Mouse (Mus musculus) spleen, adult 18-20 months (tissue): ENCODE data around the gene Unc45a.

Experiments used
- DNase-seq, 2 experiments: peaks; one replicate each; pipeline ENCODE4 v3.0.0; 2022; ENCODE audit warnings: mixed read lengths in 2 of 2

Unc45a gene

DNA sequence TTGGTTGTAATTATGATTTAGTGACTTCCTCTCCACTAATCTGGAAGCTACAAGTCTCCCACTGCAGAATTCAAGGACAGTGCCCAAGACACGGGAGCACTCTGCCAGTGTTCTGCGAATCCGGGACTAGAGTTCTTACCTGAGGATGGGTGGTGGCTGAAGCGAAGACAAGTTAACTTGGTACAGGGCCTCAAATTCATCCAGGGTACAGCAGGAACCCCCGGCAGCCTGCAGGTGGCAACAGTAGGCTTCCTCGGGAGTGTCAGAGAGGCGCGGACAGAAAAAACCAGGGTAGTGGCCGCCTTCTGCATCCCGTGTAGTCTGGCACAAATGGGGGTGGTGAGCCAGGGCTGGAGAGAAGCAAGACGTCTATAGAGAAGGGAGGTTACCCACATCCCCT, at the start of gene Unc45a:
TSS of gene Unc45a (minus strand) at position 213 of the 400 bp plus-strand sequence.
- DNase-seq = peak; percentile 65 to 71

DNA sequence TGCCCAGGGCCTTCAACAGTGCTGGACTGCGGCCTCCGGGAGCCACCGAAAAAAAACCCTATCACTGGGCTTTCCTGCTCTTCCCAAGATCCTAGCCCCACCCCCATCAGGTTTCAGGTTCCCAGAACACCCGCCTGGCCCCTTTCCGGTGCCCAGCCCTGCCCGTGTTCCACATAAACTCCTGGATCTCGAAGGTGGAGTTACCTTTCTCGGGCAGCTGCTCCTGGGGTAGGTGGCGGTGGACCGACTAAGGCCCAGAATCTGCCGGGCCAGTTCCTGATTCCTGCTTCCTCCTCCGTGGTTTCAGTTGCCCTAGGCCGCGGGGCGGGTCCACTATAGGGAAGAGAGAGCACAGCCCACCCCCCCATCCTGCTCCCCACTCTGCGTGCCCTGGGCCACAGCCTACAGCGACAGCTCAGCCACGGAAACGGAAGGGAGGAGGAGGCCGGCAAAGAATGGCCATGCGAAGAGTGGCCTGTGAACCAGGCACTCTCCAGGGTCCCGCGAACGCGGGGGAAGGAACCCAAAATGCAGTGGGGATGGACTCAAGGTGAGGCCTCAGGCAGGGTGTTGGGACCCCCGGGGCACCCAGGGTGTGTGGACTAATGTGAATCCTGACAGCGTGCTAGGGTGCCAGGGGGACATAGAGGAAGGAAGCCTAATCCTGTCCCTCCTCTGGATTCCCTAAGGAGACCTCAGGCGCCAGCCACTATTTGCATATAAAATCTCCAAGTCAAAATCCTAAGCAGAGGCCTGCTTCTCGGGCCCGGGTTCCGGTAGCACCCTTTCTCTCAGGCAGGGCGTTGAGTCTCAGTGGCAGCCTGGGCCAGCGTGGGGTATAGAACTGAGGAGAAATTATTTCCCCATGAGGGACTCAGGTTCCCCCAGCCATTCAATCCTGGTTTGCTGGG, 47.1 kb upstream of the Unc45a start, which contains the start of gene Fes:
TSS of gene Fes (minus strand) at position 314 of the 911 bp plus-strand sequence.
- DNase-seq = peak; percentile 62

DNA sequence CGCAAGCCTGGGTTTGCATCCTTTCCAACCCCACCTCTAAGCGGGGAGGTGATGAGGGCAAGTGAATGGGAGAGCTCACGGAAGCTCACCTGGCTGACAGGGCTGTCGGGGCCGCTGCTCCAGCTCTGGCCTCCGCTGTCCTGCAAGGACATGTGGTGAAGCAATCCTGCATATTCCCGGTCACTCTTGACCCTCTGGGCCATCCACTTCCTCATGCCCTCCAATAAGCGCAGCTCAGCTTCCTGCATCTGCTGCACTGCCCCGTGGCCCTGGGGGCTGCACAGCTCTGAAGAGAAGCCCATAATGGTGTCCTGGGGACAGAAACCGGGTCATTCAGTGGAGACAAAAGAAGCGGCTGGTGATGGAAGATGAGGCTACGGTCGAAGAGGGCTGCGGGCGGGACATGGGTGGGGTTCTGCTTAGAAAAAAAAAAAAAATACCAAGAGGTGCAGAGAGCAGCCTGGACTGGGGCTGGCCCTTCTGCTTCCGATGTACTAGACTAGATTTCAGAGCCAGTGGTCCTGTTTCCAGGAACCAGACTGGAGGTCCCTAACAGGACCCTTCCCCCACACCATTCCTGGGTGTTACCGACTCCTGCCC, 46.3 kb upstream of the Unc45a start:
- peak in 1 of 2 experiments; percentile 37 for DNase-seq

DNA sequence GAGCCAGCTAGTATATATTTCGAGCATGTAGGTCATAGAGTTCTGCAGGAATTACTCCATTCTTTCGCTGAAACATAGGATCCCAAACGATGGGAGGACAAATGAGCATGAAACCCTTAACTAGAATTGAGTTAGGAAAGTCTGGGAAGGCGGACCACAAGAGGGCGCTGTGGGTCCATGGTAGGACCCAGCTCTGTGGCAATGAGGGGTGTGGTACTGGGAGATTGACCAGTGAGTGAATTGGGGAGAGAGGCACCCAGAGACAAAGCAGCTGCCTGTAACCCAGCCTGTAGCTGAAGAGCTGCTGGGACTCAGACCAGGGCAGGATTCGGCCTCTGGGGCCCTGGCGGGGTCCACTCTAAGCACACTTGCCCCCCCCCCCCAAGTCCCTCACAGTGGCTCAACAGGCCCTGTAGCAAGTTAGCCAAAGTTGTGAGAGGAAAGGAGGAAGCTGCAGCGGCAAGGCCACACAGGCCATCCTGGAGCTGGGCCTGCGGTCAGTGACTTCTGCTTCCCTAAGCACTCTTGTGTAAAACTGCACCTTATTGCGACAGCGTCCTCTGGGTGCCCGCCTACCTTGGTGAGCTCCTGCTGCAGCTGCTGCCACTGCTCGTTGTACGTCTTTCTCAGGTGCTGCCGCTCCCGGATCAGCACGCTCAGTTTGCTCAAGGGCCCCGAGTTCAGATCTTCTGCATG, 45.6 kb upstream of the Unc45a start:
- DNase-seq = peak; percentile 78 to 92

DNA sequence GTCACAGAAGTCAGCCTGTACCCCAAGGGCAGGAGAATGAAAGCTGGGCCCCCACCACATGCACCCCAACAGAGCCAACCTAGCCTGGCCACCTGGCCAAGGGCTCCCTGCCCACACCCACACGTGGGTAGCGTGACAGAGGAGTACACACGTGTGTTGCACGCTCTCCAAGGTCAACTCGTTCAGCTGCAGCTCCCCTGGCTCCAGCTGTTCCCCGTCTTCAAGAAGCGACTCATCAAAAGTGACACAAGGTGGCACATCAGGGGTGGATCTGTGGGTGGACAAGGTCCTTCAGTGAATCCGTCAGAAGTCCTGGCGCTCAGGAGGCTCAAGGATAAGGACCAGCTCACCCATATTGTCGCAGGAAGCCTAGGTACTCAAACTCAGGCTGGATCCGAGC, 42.1 kb upstream of the Unc45a start:
- no peak for DNase-seq

DNA sequence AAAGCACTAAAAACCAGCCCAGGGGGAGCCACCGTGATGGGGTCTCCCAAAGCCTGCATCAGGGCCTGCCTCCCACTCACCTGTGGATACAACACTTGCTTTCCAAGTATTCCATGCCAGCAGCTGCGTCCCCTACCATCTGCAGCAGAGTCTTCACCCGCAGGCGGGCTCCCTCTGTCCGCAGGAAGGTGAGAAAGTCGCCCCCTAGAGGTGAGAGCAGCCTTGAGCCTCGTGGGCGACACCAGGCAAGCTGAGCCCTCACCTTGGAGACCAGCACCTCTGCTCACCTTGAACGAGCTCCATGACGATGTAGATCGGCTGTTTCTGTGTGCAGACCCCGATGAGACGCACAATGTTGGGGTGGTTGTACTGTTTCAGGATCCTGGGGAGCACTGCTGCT, 38.7 kb upstream of the Unc45a start:
- DNase-seq = peak in 1 of 2 experiments; percentile 47

DNA sequence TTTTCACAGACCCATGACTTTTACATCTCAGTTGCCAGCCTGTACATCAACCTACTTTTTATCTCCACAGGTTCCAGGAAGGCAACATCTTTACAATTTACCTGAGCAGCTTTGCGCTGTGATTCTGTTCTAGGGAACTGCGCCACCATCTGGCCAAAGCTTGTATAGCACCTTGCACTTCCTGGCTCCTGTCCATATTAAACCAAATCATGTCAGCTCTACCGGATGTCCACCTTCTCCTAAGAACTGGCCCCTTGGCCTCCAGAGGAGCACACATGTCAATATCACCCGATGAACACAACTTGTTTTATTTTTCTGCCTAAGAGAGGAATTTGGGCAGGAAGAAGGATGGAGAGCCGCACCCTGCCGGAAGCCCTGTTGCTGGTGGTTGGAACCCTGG, 36.7 kb upstream of the Unc45a start:
- DNase-seq = peak; percentile 45 to 77

DNA sequence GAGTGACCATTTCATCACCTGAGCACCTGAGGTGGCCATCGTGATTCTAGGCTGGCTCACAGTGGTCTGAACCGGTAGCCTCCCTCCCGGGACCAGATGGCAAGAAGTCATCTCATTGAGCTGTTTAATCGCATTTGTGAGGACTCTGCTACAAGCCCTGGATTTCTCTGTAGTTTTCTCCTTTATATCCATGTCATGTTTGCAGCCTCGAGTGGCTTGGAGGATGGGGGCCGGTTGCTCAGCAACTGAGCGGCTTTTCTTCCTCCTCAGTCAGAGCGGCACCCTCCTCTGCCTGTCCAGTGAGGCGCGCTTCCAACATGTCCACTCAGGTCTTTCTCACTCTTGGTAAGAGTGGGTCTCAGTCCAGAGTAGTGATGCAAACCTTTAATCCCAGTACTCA, 35.4 kb upstream of the Unc45a start:
- no peak for DNase-seq

DNA sequence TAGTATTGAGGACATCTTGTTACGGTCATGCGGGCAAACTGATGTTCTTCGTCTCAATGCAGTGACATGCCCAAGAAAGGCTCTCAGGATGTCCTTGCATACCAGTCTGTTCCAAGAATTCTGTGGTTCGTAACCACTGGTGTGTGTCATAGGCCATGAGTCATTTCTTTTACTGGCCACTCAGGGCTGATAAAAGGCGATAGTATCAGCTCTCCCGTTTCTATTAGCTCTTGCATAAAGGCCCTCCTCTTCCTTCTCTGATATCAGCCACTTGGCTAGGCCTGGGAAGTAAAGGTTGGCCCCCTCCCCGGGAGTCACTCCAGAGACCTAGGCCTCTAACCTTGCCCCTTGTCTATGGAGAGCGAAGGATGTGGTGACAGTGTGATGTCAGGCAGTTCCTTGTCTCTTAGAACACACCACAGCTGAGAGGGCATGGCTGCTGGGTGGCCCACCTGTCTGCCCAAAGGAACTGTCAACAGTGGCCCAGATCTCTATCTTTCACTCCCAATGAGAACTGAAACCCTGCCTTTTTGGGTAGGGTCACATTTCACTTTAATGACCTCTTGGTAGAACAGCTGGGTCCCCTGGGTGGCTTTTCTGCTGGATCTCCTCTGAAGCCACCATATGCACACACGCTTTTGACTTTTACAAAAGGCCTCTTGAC, 34.7 kb upstream of the Unc45a start:
- no peak for DNase-seq

DNA sequence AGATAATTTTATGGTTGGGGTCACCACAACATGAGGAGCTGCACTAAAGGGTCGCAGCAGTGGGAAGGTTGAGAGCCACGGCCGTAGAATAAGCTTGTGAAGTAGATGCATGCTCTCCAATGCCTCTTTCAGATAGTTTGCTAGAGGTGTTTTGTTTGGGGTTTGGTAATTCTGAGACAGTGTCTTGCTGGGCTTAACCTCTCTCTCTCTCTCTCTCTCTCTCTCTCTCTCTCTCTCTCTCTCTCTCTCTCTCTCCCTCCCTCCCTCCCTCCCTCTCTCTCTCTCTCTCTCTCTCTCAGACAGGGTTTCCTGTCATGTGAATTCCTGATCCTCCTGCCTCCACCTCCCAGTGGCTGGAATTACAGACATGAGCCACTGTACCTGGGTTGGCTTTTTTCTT, 33.9 kb upstream of the Unc45a start:
- no peak for DNase-seq

DNA sequence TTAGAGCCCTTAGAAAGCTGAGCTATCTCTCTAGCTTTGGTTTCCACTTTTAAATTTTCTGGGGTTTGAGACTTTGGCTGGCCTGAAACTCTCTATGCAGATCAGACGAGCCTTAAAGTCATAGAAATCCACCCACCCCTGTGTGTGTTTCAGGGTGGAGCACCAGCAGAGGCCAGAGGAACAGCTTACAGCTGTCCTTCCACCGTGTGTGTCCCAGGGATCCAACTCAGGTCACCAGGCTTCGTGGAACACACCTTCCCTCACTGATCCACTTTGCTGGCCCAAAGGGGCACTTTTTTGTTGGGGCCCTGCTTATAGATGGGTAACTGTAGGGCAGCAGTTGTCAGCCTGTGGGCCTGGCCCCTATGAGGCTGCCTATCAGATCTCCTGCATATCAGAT, 33.5 kb upstream of the Unc45a start:
- no peak for DNase-seq

DNA sequence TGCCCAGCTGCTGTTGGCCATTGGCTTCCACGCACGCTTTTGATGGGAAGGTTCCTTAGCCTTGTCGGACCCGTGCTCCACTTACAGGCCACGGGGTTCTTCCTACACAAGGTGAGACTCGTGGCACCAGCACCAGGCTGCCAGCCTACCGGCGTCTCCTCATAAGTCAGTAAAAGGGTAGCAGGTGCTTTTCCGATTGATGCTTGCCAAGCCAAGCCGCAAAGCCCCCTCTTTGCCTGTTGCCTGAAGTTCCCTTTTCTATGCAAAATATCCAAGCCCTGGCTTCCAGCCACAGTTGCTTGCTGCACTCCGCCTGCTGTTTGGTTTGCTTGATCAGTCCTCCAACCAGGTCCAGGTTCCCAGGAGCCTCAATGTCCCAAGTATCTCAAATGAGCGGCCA, 33.0 kb upstream of the Unc45a start:
- DNase-seq = peak in 1 of 2 experiments; percentile 33

DNA sequence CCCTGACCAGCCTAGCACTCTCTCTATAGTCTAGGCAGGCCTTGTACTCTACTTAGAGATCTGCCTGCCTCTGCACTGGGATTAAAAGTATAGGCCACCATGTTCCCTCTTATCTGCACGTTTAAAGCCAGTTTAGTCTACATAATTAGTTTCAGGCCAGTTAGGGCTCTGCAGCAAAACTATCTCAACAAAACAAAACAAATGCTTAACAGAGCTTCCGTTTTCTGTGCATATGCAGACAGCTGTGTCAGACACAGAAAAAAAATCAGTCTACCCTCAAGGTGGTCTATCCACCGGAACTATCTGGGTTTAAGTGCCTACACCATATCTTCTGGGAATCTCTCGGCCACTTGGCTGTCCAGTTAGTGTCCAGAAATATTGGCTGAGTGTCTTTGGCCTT, 32.5 kb upstream of the Unc45a start:
- DNase-seq = no peak

DNA sequence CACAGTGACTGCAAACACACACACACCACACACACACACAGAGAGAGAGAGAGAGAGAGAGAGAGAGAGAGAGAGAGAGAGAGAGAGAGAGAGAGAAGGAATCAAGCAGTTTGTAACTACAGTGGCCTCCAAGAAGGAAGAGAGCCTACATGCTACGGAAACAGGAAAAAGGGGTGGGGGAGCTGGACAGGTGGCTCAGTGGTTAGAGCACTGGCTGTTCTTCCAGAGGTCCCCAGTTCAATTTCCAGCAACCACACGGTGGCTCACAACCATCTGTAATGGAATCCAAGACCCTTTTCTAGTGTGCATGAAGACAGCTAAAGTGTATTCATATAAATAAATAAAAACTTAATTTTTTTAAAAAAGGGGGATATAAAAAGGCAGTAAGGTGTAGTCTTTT, 31.9 kb upstream of the Unc45a start:
- no peak for DNase-seq

DNA sequence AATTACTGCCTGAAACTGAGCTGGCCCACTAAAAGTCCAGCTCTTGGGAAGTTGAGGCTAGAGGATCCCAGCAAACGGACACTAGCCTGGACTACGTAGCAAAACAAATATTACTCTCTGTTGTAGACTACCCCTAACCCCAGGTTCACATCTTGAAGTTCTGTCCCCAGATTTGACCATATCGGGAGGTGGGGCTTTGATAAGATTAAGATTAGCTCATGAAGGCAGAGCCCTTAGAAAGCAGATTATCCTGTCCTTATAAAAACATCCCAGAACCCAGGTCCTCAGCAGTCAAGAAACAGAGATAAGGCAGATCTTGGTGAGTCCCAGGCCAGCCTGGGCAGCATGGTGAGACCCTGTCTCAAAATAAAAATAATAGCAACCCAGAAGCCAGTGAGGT, 31.4 kb upstream of the Unc45a start:
- DNase-seq = no peak

DNA sequence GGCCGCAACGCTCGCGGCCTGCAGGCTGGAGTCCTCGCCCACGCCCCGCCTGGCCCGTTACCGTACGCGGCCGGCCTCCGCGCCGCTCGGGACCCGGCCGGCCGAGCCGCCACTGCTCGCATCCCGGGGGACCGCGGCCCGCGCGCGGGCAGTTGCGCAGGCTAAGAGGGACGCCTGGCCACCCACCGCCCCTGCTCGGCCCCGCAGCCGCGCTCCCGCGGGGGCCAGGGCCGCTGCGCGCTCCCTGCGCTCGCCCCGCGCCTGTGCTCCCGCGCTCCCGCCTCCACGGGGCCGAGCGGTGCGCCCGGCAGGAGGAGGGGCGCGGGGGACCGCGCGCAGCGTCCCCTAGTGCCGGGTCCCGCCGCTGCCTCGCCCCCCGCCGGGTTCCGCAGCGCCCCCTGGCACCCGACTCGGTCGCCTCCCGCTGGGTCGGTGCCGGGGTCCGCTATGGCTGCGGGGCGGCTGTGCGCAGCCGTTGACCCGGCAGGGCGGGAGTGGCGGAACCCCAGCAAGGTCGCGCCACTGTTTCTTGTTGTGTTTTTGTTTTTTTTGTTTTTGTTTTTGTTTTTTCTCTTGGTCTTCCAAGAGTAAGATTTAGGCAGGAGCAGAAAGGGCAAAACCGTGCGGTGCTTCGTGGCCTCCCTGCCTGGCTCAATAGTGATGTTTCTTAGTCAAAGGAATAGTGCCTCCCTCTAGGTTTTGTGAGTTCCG, 30.4 kb upstream of the Unc45a start, which contains the start of gene Man2a2:
TSS of gene Man2a2 (minus strand) at position 335 of the 711 bp plus-strand sequence.
- DNase-seq = peak; percentile 72 to 89

DNA sequence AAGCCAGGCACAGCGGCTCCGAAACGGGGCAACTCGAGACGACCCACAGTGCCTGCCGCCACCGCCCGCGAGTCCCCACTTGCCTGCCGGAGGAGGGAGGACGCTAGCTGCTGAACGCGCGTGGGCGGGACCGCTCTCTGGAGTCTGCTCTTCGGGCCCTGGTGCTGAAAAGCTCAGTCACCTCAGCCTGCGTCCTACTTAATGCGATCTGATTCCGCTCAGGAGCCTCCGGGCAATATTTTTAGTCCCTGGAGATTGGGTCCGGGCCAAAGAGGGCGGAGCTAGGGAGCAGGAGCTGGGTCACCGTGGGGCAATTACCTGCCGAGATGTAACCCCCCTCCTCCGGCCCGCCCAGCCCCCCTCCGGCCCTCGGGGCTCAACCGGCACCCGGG, 29.8 kb upstream of the Unc45a start:
- DNase-seq = peak; percentile 77 to 81

DNA sequence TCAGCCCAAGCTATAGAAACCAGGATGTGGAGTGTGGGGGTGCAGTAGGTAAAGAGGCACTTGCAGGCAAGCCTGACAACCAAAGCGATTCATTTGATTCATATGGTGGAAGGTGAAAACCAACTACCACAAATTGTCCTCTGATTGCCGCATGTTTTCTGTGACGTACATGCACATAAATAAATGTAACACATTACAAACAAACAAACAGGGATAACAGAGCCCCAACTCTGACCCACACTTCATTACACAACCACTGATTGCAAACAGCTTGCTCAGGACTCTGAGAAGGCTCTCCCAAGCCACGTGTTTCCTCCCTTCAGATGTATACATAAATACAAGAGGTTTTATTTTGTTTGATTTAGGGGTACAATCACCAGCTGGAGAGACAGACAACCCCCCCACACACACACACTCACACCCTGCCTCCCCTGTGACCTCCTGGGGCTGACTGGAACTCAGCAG, 29.2 kb upstream of the Unc45a start:
- DNase-seq = no peak

DNA sequence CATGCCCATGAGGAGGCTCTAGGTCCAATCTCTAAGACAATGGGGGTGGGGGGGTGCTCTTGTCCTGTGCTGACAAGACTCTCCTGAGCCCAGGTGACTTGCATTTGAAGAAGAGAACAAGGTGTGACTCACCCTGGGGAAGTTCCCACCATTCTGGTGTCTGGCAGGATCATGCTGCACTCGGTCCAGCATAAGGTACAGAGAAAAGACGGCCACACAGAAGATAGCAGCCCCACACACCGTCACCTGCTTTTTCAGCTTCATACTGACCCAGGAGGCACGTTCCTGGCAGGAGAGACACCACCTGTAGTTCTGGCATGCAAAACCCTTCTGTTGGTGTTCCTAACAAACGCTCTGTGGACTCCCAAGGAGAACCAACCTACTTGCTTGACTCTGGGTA, 28.7 kb upstream of the Unc45a start:
- DNase-seq = no peak

DNA sequence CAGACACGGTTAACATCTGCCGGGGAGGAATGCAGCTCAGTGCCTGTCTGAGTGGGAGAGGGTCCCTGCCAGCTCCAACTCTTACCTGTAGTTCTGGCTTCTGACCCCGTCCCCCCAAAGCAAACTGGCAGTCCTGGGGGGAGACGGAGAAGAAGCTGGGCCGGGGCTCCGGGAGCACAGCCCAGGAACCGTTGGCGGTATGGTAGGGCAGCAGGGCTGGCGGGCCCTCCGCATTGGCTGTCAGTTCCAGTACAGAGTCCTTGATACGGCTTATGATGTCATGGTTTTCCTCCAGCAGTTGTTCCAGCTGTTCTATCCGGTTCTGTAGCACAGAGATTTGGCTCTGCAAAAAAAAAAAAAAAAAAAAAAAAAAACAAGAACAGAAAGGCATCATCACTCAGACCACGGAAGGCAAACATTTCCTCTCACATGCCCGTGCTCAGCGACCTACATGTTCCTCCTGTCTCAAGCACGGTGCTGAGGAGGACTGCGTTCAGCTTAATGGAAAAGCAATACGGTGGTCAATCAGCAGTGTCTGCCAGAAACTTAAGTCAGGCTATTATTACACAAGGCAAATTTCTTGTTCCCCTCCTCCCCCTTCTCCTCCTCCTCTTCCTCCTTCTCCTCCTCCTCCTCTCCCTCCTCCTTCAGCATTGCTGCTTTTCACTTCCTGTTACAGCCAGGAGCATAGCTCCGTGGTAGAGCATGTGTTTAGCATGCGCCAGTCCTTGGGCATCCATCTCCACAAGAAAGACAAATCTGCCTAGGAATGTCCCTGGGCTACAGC, 28.0 kb upstream of the Unc45a start:
- DNase-seq = no peak

DNA sequence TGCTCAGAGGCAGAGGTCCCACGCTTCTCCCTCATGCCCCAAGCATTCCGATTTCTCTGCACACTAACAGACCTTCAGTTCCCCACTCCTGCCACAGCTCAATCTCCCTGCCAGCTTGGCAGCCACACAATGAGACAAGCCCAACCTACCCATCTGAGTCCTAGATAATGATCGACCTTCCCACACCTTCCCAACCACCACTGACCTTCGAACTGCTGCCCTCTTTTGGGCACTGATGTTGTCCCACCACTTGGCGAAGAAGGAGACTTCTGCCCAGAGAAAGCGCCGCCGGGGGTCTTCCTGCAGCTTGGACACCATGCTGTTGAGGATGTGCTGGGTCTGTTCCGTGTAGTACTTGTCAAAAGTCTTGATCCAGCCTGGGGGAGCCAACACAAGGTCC, 27.2 kb upstream of the Unc45a start:
- no peak for DNase-seq
